Mouse (Mus musculus): ENCODE results near the gene Atf6b. TPM values are rescaled to one million over a fixed set of nuclear protein-coding genes. Genes with fewer than 3 reads are reported as not detected.

The Atf6b gene
- polyA plus RNA-seq, 1 experiment from 2014 or later: 105 TPM

- no peak overlapping the region for H3K27ac ChIP-seq
- 86% methylated on average over 11 of the region's 11 CpGs for WGBS
These were observed 33.8 kb upstream of the Atf6b start for GRCm38 (mm10) chr17:34613054-34613645.

GRCm38 (mm10) chr17:34613830-34614229 is 33.1 kb upstream of the Atf6b start:
- H3K4me1 ChIP-seq: peaks cover 15% of the 10 kb centered on the region
- no peaks in the 10 kb centered on the region for H3K9me3 ChIP-seq
- WGBS: 92% methylated on average over 10 of the region's 10 CpGs
- no peak overlapping the region for H3K27ac ChIP-seq
- DNase-seq (ENCODE audit: extremely low spot score, low spot score): no peak
- H3K4me3 ChIP-seq: no peak overlapping the region
- H3K36me3 ChIP-seq (replicated peaks): peaks cover 78% of the 10 kb centered on the region
- no peaks in the 10 kb centered on the region for H3K27me3 ChIP-seq (ENCODE audit: poor library complexity, severe bottlenecking)

More at GRCm38 (mm10) chr17:34613054-34613645, 33.8 kb upstream of the Atf6b start:
- H3K36me3 ChIP-seq (replicated peaks): peaks cover 85% of the 10 kb centered on the region
- no peaks in the 10 kb centered on the region for H3K27me3 ChIP-seq (ENCODE audit: poor library complexity, severe bottlenecking)
- H3K4me1 ChIP-seq: peaks cover 22% of the 10 kb centered on the region
- no peak for DNase-seq (ENCODE audit: extremely low spot score, low spot score)
- no peaks in the 10 kb centered on the region for H3K9me3 ChIP-seq
- H3K4me3 ChIP-seq: no peak overlapping the region

GRCm38 (mm10) chr17:34615871-34616270 is 31.1 kb upstream of the Atf6b start, which contains the start of gene Egfl8:
Gene Egfl8, minus strand, starts transcription at chr17:34615971.
- Histone ChIP-seq H3K27ac (peak within 1 kb of the TSS; percentile 56; the same call in 1 of the 2 replicates), H3K9me3 (no peaks in the 10 kb centered on the region), H3K27me3 (ENCODE audit: poor library complexity, severe bottlenecking) (no peaks in the 10 kb centered on the region), H3K36me3 (replicated peaks) (peaks cover 70% of the 10 kb centered on the region), H3K4me1 (peaks cover 14% of the 10 kb centered on the region), H3K4me3 (peak within 1 kb of the TSS; percentile 0; the same call in 1 of the 2 replicates)
- no peak for DNase-seq (ENCODE audit: extremely low spot score, low spot score)
- 65% methylated on average over 6 of the region's 6 CpGs for WGBS

- Histone ChIP-seq H3K27me3 (ENCODE audit: poor library complexity, severe bottlenecking) (no peaks in the 10 kb centered on the region), H3K27ac (no peak overlapping the region), H3K4me3 (no peak overlapping the region), H3K36me3 (replicated peaks) (peaks cover 70% of the 10 kb centered on the region), H3K9me3 (no peaks in the 10 kb centered on the region), H3K4me1 (peaks cover 14% of the 10 kb centered on the region)
- no peak for DNase-seq (ENCODE audit: extremely low spot score, low spot score)
- WGBS: 19% methylated on average over 6 of the region's 6 CpGs
These were observed 27.9 kb upstream of the Atf6b start for GRCm38 (mm10) chr17:34618999-34619398.

GRCm38 (mm10) chr17:34621006-34621405 is 25.9 kb upstream of the Atf6b start:
- WGBS: 93% methylated on average over 8 of the region's 8 CpGs
- H3K4me1 ChIP-seq: peaks cover 13% of the 10 kb centered on the region

GRCm38 (mm10) chr17:34623161-34623560 is 23.8 kb upstream of the Atf6b start:
- Histone ChIP-seq H3K4me3 (no peak overlapping the region), H3K4me1 (peaks cover 21% of the 10 kb centered on the region), H3K9me3 (no peaks in the 10 kb centered on the region), H3K27ac (no peak overlapping the region), H3K27me3 (ENCODE audit: poor library complexity, severe bottlenecking) (peaks cover 2% of the 10 kb centered on the region; the same call in 1 of the 2 replicates), H3K36me3 (replicated peaks) (peaks cover 47% of the 10 kb centered on the region)
- no peak for DNase-seq (ENCODE audit: extremely low spot score, low spot score)
- 90% methylated on average over 9 of the region's 9 CpGs for WGBS

More at GRCm38 (mm10) chr17:34621006-34621405, 25.9 kb upstream of the Atf6b start:
- Histone ChIP-seq H3K4me3 (no peak overlapping the region), H3K27ac (no peak overlapping the region), H3K36me3 (replicated peaks) (peaks cover 62% of the 10 kb centered on the region), H3K9me3 (no peaks in the 10 kb centered on the region), H3K27me3 (ENCODE audit: poor library complexity, severe bottlenecking) (no peaks in the 10 kb centered on the region)
- no peak for DNase-seq (ENCODE audit: extremely low spot score, low spot score)

- Histone ChIP-seq H3K27me3 (ENCODE audit: poor library complexity, severe bottlenecking) (peaks cover 20% of the 10 kb centered on the region), H3K9me3 (no peaks in the 10 kb centered on the region), H3K36me3 (replicated peaks) (peaks cover 47% of the 10 kb centered on the region), H3K4me1 (peaks cover 39% of the 10 kb centered on the region), H3K4me3 (no peak overlapping the region), H3K27ac (no peak overlapping the region)
- WGBS: 97% methylated on average over 3 of the region's 3 CpGs
- no peak for DNase-seq (ENCODE audit: extremely low spot score, low spot score)
These were observed 22.0 kb upstream of the Atf6b start for GRCm38 (mm10) chr17:34624981-34625380.

GRCm38 (mm10) chr17:34626062-34626772 is 20.7 kb upstream of the Atf6b start:
- DNase-seq (ENCODE audit: extremely low spot score, low spot score): no peak
- Histone ChIP-seq H3K36me3 (replicated peaks) (peaks cover 39% of the 10 kb centered on the region), H3K27me3 (ENCODE audit: poor library complexity, severe bottlenecking) (peaks cover 33% of the 10 kb centered on the region), H3K27ac (peak overlapping the region; percentile 89), H3K4me3 (peak overlapping the region; percentile 80), H3K4me1 (peaks cover 52% of the 10 kb centered on the region), H3K9me3 (no peaks in the 10 kb centered on the region)
- WGBS: 53% methylated on average over 16 of the region's 16 CpGs

- no peaks in the 10 kb centered on the region for H3K9me3 ChIP-seq
- peaks cover 34% of the 10 kb centered on the region for H3K36me3 ChIP-seq (replicated peaks)
- peaks cover 38% of the 10 kb centered on the region for H3K27me3 ChIP-seq (ENCODE audit: poor library complexity, severe bottlenecking)
- DNase-seq (ENCODE audit: extremely low spot score, low spot score): peak; percentile 61
- peaks cover 57% of the 10 kb centered on the region for H3K4me1 ChIP-seq
- H3K27ac ChIP-seq: peak overlapping the region; percentile 89
- peak overlapping the region; percentile 80 for H3K4me3 ChIP-seq
- under 1% methylated on average over 18 of the region's 18 CpGs for WGBS
These were observed 20.2 kb upstream of the Atf6b start for GRCm38 (mm10) chr17:34626773-34627092.

GRCm38 (mm10) chr17:34627093-34627942 is 19.6 kb upstream of the Atf6b start:
- peak; percentile 92 for DNase-seq (ENCODE audit: extremely low spot score, low spot score)
- Histone ChIP-seq H3K9me3 (no peaks in the 10 kb centered on the region), H3K36me3 (replicated peaks) (peaks cover 28% of the 10 kb centered on the region), H3K27ac (peak overlapping the region; percentile 89), H3K27me3 (ENCODE audit: poor library complexity, severe bottlenecking) (peaks cover 44% of the 10 kb centered on the region), H3K4me3 (peak overlapping the region; percentile 80), H3K4me1 (peaks cover 63% of the 10 kb centered on the region)
- under 1% methylated on average over 44 of the region's 45 CpGs for WGBS

- peaks cover 67% of the 10 kb centered on the region for H3K4me1 ChIP-seq
- WGBS: 10% methylated on average over 29 of the region's 29 CpGs
These were observed 18.9 kb upstream of the Atf6b start, which contains the start of gene Ppt2 for GRCm38 (mm10) chr17:34627943-34628643. Gene Ppt2, minus strand, starts transcription at chr17:34628510.

GRCm38 (mm10) chr17:34628644-34628967 is 18.3 kb upstream of the Atf6b start:
- WGBS: 12% methylated on average over 5 of the region's 5 CpGs

More at GRCm38 (mm10) chr17:34627943-34628643, 18.9 kb upstream of the Atf6b start, which contains the start of gene Ppt2:
- H3K4me3 ChIP-seq: peak within 1 kb of the TSS; percentile 80
- H3K36me3 ChIP-seq (replicated peaks): peaks cover 20% of the 10 kb centered on the region
- peak within 1 kb of the TSS; percentile 89 for H3K27ac ChIP-seq
- no peaks in the 10 kb centered on the region for H3K9me3 ChIP-seq
- DNase-seq (ENCODE audit: extremely low spot score, low spot score): no peak
- H3K27me3 ChIP-seq (ENCODE audit: poor library complexity, severe bottlenecking): peaks cover 51% of the 10 kb centered on the region

More at GRCm38 (mm10) chr17:34628644-34628967, 18.3 kb upstream of the Atf6b start:
- no peak for DNase-seq (ENCODE audit: extremely low spot score, low spot score)
- peak overlapping the region; percentile 89 for H3K27ac ChIP-seq
- peaks cover 72% of the 10 kb centered on the region for H3K4me1 ChIP-seq
- H3K4me3 ChIP-seq: peak overlapping the region; percentile 80
- H3K36me3 ChIP-seq (replicated peaks): peaks cover 15% of the 10 kb centered on the region
- H3K9me3 ChIP-seq: no peaks in the 10 kb centered on the region
- H3K27me3 ChIP-seq (ENCODE audit: poor library complexity, severe bottlenecking): peaks cover 56% of the 10 kb centered on the region
